Mouse (Mus musculus): ENCODE measurements around the gene BC051019. TPM values are rescaled to one million over a fixed set of nuclear protein-coding genes. Genes with fewer than 3 reads are reported as not detected.

Gene BC051019
- total RNA-seq, 2 experiments from 2014 or later: 1.3 TPM; not detected in 1

GRCm38 (mm10) chr7:109662626-109663025, 61.0 kb downstream of the BC051019 start:
- peak in 1 of 2 experiments; percentile 24 for DNase-seq (ENCODE audit: low spot score in 2 of 2)

Other genes with a start within 250 kb of the BC051019 start
- gene Trim66, start 215.7 kb downstream of the BC051019 start, total RNA-seq (2021): 1 to 10 TPM; 2.8 to 4.9 TPM
- 100 to 1,000 TPM; 121 to 135 TPM for gene Rpl27a, start 204.7 kb downstream of the BC051019 start, total RNA-seq (2021)
- gene St5, start 20.2 kb downstream of the BC051019 start, total RNA-seq (2021): 10 to 100 TPM; 30.2 to 35.7 TPM
- gene Akip1, start 20.2 kb downstream of the BC051019 start, total RNA-seq (2021): 1 to 10 TPM; 4.8 to 5.6 TPM
- not detected for gene Ascl3, start 7.9 kb upstream of the BC051019 start, total RNA-seq (2021)
- 10 to 100 TPM; 82.6 to 83.7 TPM for gene Tmem9b, start 29.0 kb upstream of the BC051019 start, total RNA-seq (2021)
- gene Nrip3, start 58.2 kb upstream of the BC051019 start, total RNA-seq (2021): 100 to 1,000 TPM; 200 to 227 TPM
- 1 to 10 TPM; 1.6 to 2.0 TPM for gene Scube2, start 141.8 kb upstream of the BC051019 start, total RNA-seq (2021)
- gene Dennd5a, start 236.6 kb upstream of the BC051019 start, total RNA-seq (2021): 100 to 1,000 TPM; 182 to 205 TPM